Mouse (Mus musculus) forebrain, embryonic 13.5 days (tissue): ENCODE results near the gene Crb2. TPM values are rescaled to one million over a fixed set of nuclear protein-coding genes. Genes with fewer than 3 reads are reported as not detected.
A peak's percentile ranks its signal among the peaks of the same experiment; 100 is the strongest.

Experiments
- ATAC-seq: fragments of 200-750 bp; cut with Nextera tagmentation; 2 replicates; pipeline ENCODE4 v1.8.0; 2017
- H3K27ac ChIP-seq: fragments of 300-500 bp; sonication (generic); 2 replicates; pipeline ENCODE4 v1.5.1; 2015; ENCODE audit warnings: inconsistent platforms, mild to moderate bottlenecking, moderate library complexity
- H3K27me3 ChIP-seq: fragments of 300-500 bp; sonication (generic); 2 replicates; pipeline ENCODE4 v1.6.1; 2015; ENCODE audit warnings: mild to moderate bottlenecking, inconsistent platforms
- H3K36me3 ChIP-seq: fragments of 300-500 bp; sonication (generic); 2 replicates; pipeline ENCODE4 v1.6.1; 2015; ENCODE audit warnings: mild to moderate bottlenecking, inconsistent platforms; ENCODE audit not compliant: poor library complexity, severe bottlenecking
- H3K4me1 ChIP-seq: fragments of 300-500 bp; sonication (generic); 2 replicates; pipeline ENCODE4 v1.6.1; 2015; ENCODE audit warnings: inconsistent platforms
- H3K4me2 ChIP-seq: fragments of 300-500 bp; sonication (generic); 2 replicates; pipeline ENCODE4 v1.6.1; 2015; ENCODE audit warnings: inconsistent platforms, mild to moderate bottlenecking, moderate library complexity
- H3K4me3 ChIP-seq: fragments of 300-500 bp; sonication (generic); 2 replicates; pipeline ENCODE4 v1.5.1; 2015; ENCODE audit warnings: mild to moderate bottlenecking, inconsistent platforms
- H3K9ac ChIP-seq: fragments of 300-500 bp; sonication (generic); 2 replicates; pipeline ENCODE4 v1.6.1; 2015; ENCODE audit warnings: mild to moderate bottlenecking, inconsistent platforms
- H3K9me3 ChIP-seq: fragments of 300-500 bp; sonication (generic); replicated peaks from 2 replicates; pipeline ENCODE4 v1.6.1; 2016; ENCODE audit warnings: inconsistent platforms
- WGBS: fragments of 180-500 bp; shearing (Covaris S2); methylation state at CpG from one replicate; pipeline ENCODE4 v1.1.7; 2015; 5-methylcytosine and 5-hydroxymethylcytosine counted together
- polyA plus RNA-seq: library from polyadenylated mRNA; unstranded; fragments of >200 nt; fragmentation: Nextera tagmentation; extraction: Ambion mirVana; gene quantifications from 2 replicates; pipeline ENCODE4 v1.2.1, GENCODE M21; 2015

The Crb2 gene
- polyA plus RNA-seq, 1 experiment from 2014 or later, result 9.1 TPM

DNA sequence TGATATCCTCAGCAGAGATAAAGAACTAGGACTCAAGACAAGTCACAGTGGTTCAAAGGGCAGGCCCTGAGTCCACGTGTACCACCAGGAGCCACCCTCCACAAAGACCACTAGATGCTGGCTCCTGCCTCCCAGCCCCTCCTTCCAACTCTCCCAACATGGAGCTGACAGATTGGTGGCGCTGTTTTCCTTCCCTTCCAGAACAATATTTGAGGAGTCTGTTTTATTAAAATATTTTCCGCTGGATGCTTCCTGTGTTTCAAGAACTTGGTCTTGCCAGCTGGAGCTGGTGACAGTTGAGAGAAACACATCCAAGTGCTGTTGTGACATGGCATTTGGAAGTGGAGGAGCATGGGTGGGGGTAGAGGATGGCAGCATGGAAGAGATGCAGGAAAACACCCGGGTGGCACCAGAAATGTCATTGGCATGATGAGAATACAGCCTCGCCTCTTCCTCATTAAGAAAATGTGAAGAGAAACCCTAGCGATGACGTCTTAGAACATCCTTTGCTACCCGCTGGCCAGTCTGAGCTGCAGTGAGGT, 38.8 kb downstream of the Crb2 start:
- ATAC-seq, result no peak; the same call in 1 of the 2 replicates

GRCm38 (mm10) chr2:37815676-37816075, 39.6 kb downstream of the Crb2 start:
- Histone ChIP-seq H3K27me3 (no peaks in the 10 kb centered on the region), H3K4me1 (peaks cover 67% of the 10 kb centered on the region), H3K36me3 (peaks cover 17% of the 10 kb centered on the region; the same call in 1 of the 2 replicates), H3K4me3 (no peak overlapping the region), H3K27ac (no peak overlapping the region), H3K9me3 (no peaks in the 10 kb centered on the region), H3K4me2 (no peak overlapping the region), H3K9ac (no peak overlapping the region)
- peak; percentile 43 for ATAC-seq
- WGBS, result 8% methylated on average over 3 of the region's 3 CpGs

More for the DNA sequence above, 38.8 kb downstream of the Crb2 start:
- no peak overlapping the region for H3K4me3 ChIP-seq
- WGBS, result 78% methylated on average over 8 of the region's 8 CpGs
- no peak overlapping the region; the same call in 1 of the 2 replicates for H3K27ac ChIP-seq
- no peak overlapping the region for H3K4me2 ChIP-seq
- H3K4me1 ChIP-seq, result peaks cover 59% of the 10 kb centered on the region
- H3K27me3 ChIP-seq, result no peaks in the 10 kb centered on the region
- H3K36me3 ChIP-seq, result peaks cover 21% of the 10 kb centered on the region; the same call in 1 of the 2 replicates
- H3K9ac ChIP-seq, result no peak overlapping the region
- H3K9me3 ChIP-seq, result no peaks in the 10 kb centered on the region

GRCm38 (mm10) chr2:37818761-37819525, 42.9 kb downstream of the Crb2 start:
- under 1% methylated on average over 5 of the region's 5 CpGs for WGBS
- Histone ChIP-seq H3K27ac (peak overlapping the region; percentile 91), H3K4me1 (peaks cover 61% of the 10 kb centered on the region), H3K36me3 (peaks cover 2% of the 10 kb centered on the region; the same call in 1 of the 2 replicates), H3K27me3 (no peaks in the 10 kb centered on the region), H3K9ac (peak overlapping the region; percentile 47), H3K4me2 (peak overlapping the region; percentile 30), H3K4me3 (no peak overlapping the region), H3K9me3 (no peaks in the 10 kb centered on the region)
- peak; percentile 63 for ATAC-seq

GRCm38 (mm10) chr2:37819526-37820152, 43.6 kb downstream of the Crb2 start:
- ATAC-seq, result 0 out of 2 replicates have a peak, but pooled peaks have one; percentile 3
- Histone ChIP-seq H3K9ac (peak overlapping the region; percentile 47; the same call in 1 of the 2 replicates), H3K4me3 (no peak overlapping the region), H3K4me2 (peak overlapping the region; percentile 30; the same call in 1 of the 2 replicates), H3K4me1 (peaks cover 61% of the 10 kb centered on the region), H3K27ac (peak overlapping the region; percentile 91), H3K36me3 (no peaks in the 10 kb centered on the region; the same call in 1 of the 2 replicates), H3K27me3 (no peaks in the 10 kb centered on the region), H3K9me3 (no peaks in the 10 kb centered on the region)
- 25% methylated on average over 4 of the region's 4 CpGs for WGBS

- 53% methylated on average over 5 of the region's 5 CpGs for WGBS
- Histone ChIP-seq H3K36me3 (peaks cover 4% of the 10 kb centered on the region; the same call in 1 of the 2 replicates), H3K9me3 (no peaks in the 10 kb centered on the region), H3K4me3 (no peak overlapping the region), H3K9ac (no peak overlapping the region), H3K4me2 (no peak overlapping the region), H3K27me3 (no peaks in the 10 kb centered on the region), H3K27ac (no peak overlapping the region), H3K4me1 (peaks cover 43% of the 10 kb centered on the region)
- ATAC-seq, result no peak
Observed at GRCm38 (mm10) chr2:37822122-37822521, 46.1 kb downstream of the Crb2 start.

DNA sequence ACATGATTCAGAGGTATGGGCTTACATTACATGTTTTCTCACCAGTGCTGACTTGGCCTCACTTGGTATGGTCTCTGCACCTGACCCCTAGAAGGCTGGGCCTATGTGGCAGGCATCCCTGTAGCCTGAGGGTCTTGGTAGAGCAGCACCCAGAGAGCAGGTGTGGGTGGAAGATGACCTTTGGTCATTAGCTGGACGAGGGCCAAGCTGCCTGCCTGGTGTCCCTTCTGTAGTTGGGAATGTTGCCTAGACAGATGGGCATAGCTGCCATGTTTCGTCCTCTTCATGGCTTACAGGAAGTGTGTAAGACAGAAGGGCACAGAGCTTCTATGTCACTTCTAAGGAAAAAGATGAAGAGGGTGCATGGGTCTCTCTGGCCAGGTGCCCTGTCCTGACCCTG, 47.8 kb downstream of the Crb2 start:
- H3K9ac ChIP-seq, result no peak overlapping the region
- WGBS, result 91% methylated on average over 2 of the region's 2 CpGs
- H3K9me3 ChIP-seq, result no peaks in the 10 kb centered on the region
- peaks cover 37% of the 10 kb centered on the region for H3K4me1 ChIP-seq
- no peak overlapping the region for H3K27ac ChIP-seq
- no peak overlapping the region for H3K4me2 ChIP-seq
- H3K27me3 ChIP-seq, result no peaks in the 10 kb centered on the region
- no peak for ATAC-seq
- no peak overlapping the region for H3K4me3 ChIP-seq
- H3K36me3 ChIP-seq, result peaks cover 4% of the 10 kb centered on the region; the same call in 1 of the 2 replicates

DNA sequence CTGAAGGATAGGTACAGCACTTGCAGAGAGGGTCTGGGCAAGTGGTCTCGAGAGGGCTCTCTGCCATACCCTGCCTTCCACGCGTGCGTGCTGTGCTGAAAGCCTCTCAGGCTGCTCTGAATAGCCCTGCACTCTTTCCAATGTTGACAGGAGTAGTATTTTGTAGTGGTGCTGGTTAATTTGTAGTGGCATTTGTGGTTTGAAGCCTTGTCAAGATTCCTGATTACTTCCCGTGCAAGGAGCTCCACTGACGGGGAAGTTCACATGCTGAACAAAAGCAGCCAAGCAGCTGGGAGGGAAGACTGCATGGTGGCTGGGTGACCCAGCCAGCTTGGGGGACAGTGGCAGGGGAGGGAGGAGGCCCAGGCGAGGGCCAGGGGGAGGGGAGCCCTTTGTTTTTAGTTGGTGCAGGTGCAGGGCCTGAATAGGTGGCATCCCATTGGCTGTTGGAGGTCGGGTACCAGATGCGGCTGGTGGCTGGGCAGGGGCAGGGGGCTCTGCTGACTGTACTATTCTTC, 53.8 kb downstream of the Crb2 start:
- Histone ChIP-seq H3K4me2 (peak overlapping the region; percentile 6; the same call in 1 of the 2 replicates), H3K9ac (peak overlapping the region; percentile 7), H3K27me3 (no peaks in the 10 kb centered on the region), H3K4me1 (peaks cover 48% of the 10 kb centered on the region), H3K9me3 (no peaks in the 10 kb centered on the region), H3K27ac (peak overlapping the region; percentile 76), H3K36me3 (peaks cover 4% of the 10 kb centered on the region; the same call in 1 of the 2 replicates), H3K4me3 (no peak overlapping the region)
- ATAC-seq, result peak; percentile 81
- 8% methylated on average over 9 of the region's 9 CpGs for WGBS

- 48% methylated on average over 10 of the region's 10 CpGs for WGBS
- Histone ChIP-seq H3K27me3 (no peaks in the 10 kb centered on the region), H3K4me3 (no peak overlapping the region), H3K9ac (no peak overlapping the region), H3K27ac (peak overlapping the region; percentile 32), H3K4me2 (no peak overlapping the region), H3K9me3 (no peaks in the 10 kb centered on the region), H3K36me3 (peaks cover 10% of the 10 kb centered on the region; the same call in 1 of the 2 replicates), H3K4me1 (peaks cover 48% of the 10 kb centered on the region)
- no peak for ATAC-seq
Observed at GRCm38 (mm10) chr2:37832253-37832652, 56.2 kb downstream of the Crb2 start.

GRCm38 (mm10) chr2:37836926-37837325, 60.9 kb downstream of the Crb2 start:
- no peaks in the 10 kb centered on the region for H3K27me3 ChIP-seq
- no peak overlapping the region for H3K4me2 ChIP-seq
- WGBS, result 93% methylated on average over 3 of the region's 3 CpGs
- no peak for ATAC-seq
- no peak overlapping the region for H3K9ac ChIP-seq
- H3K4me1 ChIP-seq, result peaks cover 22% of the 10 kb centered on the region
- peaks cover 13% of the 10 kb centered on the region; the same call in 1 of the 2 replicates for H3K36me3 ChIP-seq
- no peak overlapping the region for H3K27ac ChIP-seq
- H3K9me3 ChIP-seq, result no peaks in the 10 kb centered on the region
- no peak overlapping the region for H3K4me3 ChIP-seq

DNA sequence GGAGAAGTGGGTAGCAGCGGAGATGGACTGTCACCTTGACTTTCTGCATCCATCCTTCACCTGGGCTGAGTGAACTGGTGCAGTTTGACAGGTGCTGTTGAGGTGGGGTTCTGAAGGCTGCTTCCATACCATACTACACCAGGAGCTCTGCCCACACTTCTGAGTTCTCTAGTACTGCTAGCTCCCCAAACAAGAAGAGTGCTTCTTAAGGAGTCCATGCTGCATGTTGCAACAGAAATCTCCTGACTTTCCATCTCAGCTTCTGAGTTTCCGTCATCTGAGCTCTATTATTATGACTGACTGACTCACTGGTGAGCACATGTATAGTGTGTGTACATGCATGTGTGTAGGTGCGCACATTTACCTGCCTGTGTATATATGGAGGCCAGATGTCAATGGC, 61.5 kb downstream of the Crb2 start:
- Histone ChIP-seq H3K4me3 (no peak overlapping the region), H3K36me3 (peaks cover 13% of the 10 kb centered on the region; the same call in 1 of the 2 replicates), H3K9ac (no peak overlapping the region), H3K9me3 (no peaks in the 10 kb centered on the region), H3K27ac (no peak overlapping the region), H3K4me2 (no peak overlapping the region), H3K4me1 (peaks cover 22% of the 10 kb centered on the region), H3K27me3 (no peaks in the 10 kb centered on the region)
- no peak for ATAC-seq
- WGBS, result 88% methylated on average over 3 of the region's 3 CpGs

- Histone ChIP-seq H3K4me3 (no peak overlapping the region), H3K36me3 (peaks cover 13% of the 10 kb centered on the region; the same call in 1 of the 2 replicates), H3K27ac (no peak overlapping the region), H3K27me3 (no peaks in the 10 kb centered on the region), H3K9me3 (no peaks in the 10 kb centered on the region), H3K4me2 (no peak overlapping the region), H3K9ac (no peak overlapping the region), H3K4me1 (peaks cover 25% of the 10 kb centered on the region)
- ATAC-seq, result no peak
- WGBS, result 89% methylated on average over 7 of the region's 7 CpGs
Observed at GRCm38 (mm10) chr2:37838202-37838984, 62.3 kb downstream of the Crb2 start.
